Mouse (Mus musculus) CH12.LX (cell line): ENCODE results near the gene Phactr3. TPM values are rescaled to one million over a fixed set of nuclear protein-coding genes. Genes with fewer than 3 reads are reported as not detected.

ENCODE experiments used
- DNase-seq: peaks from one replicate; pipeline ENCODE4 v3.0.0-alpha.2; 2013; ENCODE audit errors: extremely low read depth
- H3K27ac ChIP-seq: 2 replicates; pipeline ENCODE4 v1.5.1; 2012; ENCODE audit warnings: low read depth, mild to moderate bottlenecking, control low read depth, moderate library complexity; ENCODE audit not compliant: insufficient read depth
- H3K27me3 ChIP-seq: replicated peaks from 2 replicates; pipeline ENCODE3; 2012; ENCODE audit warnings: inconsistent platforms
- H3K36me3 ChIP-seq, 2 experiments: replicated peaks in 1 of 2; 2 replicates each; pipeline versions ENCODE3 to v1.6.1; 2012; ENCODE audit warnings: inconsistent platforms in 1 of 2, low read length in 1 of 2, mild to moderate bottlenecking in 1 of 2, mixed read lengths in 1 of 2, moderate library complexity in 1 of 2; ENCODE audit not compliant: control insufficient read depth in 1 of 2, insufficient read depth in 1 of 2
- H3K4me1 ChIP-seq, 2 experiments: 2 replicates each; pipeline ENCODE4 v1.6.1; 2012; ENCODE audit warnings: inconsistent platforms in 1 of 2, moderate library complexity in 1 of 2; ENCODE audit not compliant: insufficient read depth in 2 of 2, control insufficient read depth in 1 of 2
- H3K4me2 ChIP-seq: 2 replicates; pipeline ENCODE4 v1.6.1; 2012; ENCODE audit warnings: low read depth, mild to moderate bottlenecking, control low read depth; ENCODE audit not compliant: poor library complexity, insufficient read depth, severe bottlenecking
- H3K4me3 ChIP-seq, 3 experiments: fragments of 150-350 bp in 1 of 3; sonication (generic) in 1 of 3; replicated peaks in 1 of 3; 2 replicates each; pipeline versions ENCODE3 to v1.5.1; 2011 to 2012; ENCODE audit warnings: low read depth in 2 of 3, low read length in 2 of 3, mild to moderate bottlenecking in 2 of 3, moderate library complexity in 2 of 3, control low read depth in 1 of 3, improper control_type of control experiment in 1 of 3, inconsistent platforms in 1 of 3, mixed read lengths in 1 of 3; ENCODE audit not compliant: poor library complexity in 1 of 3
- H3K79me2 ChIP-seq: replicated peaks from 2 replicates; pipeline ENCODE4 v1.6.1; 2012; ENCODE audit warnings: mild to moderate bottlenecking, moderate library complexity; ENCODE audit not compliant: control insufficient read depth, poor library complexity, insufficient read depth, severe bottlenecking; ENCODE audit errors: extremely low read depth
- H3K9ac ChIP-seq: 2 replicates; pipeline ENCODE4 v1.6.1; 2012; ENCODE audit warnings: low read depth, mild to moderate bottlenecking, control low read depth, moderate library complexity; ENCODE audit not compliant: insufficient read depth
- H3K9me3 ChIP-seq: replicated peaks from 2 replicates; pipeline ENCODE3; 2012; ENCODE audit warnings: low read length, inconsistent platforms, mixed read lengths
- CHD1 ChIP-seq: IDR thresholded peaks from 2 replicates; pipeline ENCODE4 v1.6.1; 2012; ENCODE audit warnings: low read depth, low read length, improper control_type of control experiment, inconsistent platforms
- E2F4 ChIP-seq: IDR thresholded peaks from 2 replicates; pipeline ENCODE4 v1.6.1; 2011; ENCODE audit warnings: low read depth, low read length, improper control_type of control experiment; ENCODE audit not compliant: insufficient replicate concordance
- ELF1 ChIP-seq: IDR thresholded peaks from 2 replicates; pipeline ENCODE4 v1.6.1; 2014; ENCODE audit warnings: low read depth, mild to moderate bottlenecking, inconsistent platforms, low read length, improper control_type of control experiment
- EP300 ChIP-seq: IDR thresholded peaks from 2 replicates; pipeline ENCODE4 v1.6.1; 2011; ENCODE audit warnings: low read length, improper control_type of control experiment
- ETS1 ChIP-seq: conservative IDR thresholded peaks from 2 replicates; pipeline ENCODE4 v1.6.1; 2012; ENCODE audit warnings: low read depth, mild to moderate bottlenecking, inconsistent platforms, low read length, improper control_type of control experiment, moderate library complexity
- GABPA ChIP-seq: IDR thresholded peaks from 2 replicates; pipeline ENCODE4 v1.6.1; 2012; ENCODE audit warnings: low read depth, low read length, improper control_type of control experiment, inconsistent platforms; ENCODE audit not compliant: insufficient replicate concordance
- IRF4 ChIP-seq: IDR thresholded peaks from 2 replicates; pipeline ENCODE4 v1.6.1; 2014; ENCODE audit warnings: low read depth, mild to moderate bottlenecking, inconsistent platforms, low read length, improper control_type of control experiment
- JUND ChIP-seq: conservative IDR thresholded peaks from 2 replicates; pipeline ENCODE4 v1.6.1; 2011; ENCODE audit warnings: low read depth, low read length, improper control_type of control experiment
- KAT2A ChIP-seq: IDR thresholded peaks from 2 replicates; pipeline ENCODE4 v1.6.1; 2012; ENCODE audit warnings: low read length, improper control_type of control experiment, inconsistent platforms; ENCODE audit not compliant: insufficient replicate concordance
- MAX ChIP-seq: IDR thresholded peaks from 2 replicates; pipeline ENCODE4 v1.6.1; 2011; ENCODE audit warnings: low read length, improper control_type of control experiment
- MAZ ChIP-seq: IDR thresholded peaks from 2 replicates; pipeline ENCODE4 v1.6.1; 2012; ENCODE audit warnings: low read depth, mild to moderate bottlenecking, inconsistent platforms, low read length, improper control_type of control experiment, moderate library complexity
- NELFE ChIP-seq: IDR thresholded peaks from 2 replicates; pipeline ENCODE4 v1.6.1; 2011; ENCODE audit warnings: low read depth, low read length, improper control_type of control experiment
- POLR2A ChIP-seq: IDR thresholded peaks from 2 replicates; pipeline ENCODE4 v1.6.1; 2011; ENCODE audit warnings: low read depth, mild to moderate bottlenecking, improper control_type of control experiment, low read length
- SIN3A ChIP-seq: IDR thresholded peaks from 2 replicates; pipeline ENCODE4 v1.6.1; 2012; ENCODE audit warnings: low read length, improper control_type of control experiment, inconsistent platforms
- SMC3 ChIP-seq: IDR thresholded peaks from 2 replicates; pipeline ENCODE4 v1.6.1; 2011; ENCODE audit warnings: low read depth, low read length, improper control_type of control experiment
- TBP ChIP-seq: conservative IDR thresholded peaks from 2 replicates; pipeline ENCODE4 v1.6.1; 2011; ENCODE audit warnings: low read depth, low read length, improper control_type of control experiment
- TCF12 ChIP-seq: IDR thresholded peaks from 2 replicates; pipeline ENCODE4 v1.6.1; 2014; ENCODE audit warnings: low read depth, mild to moderate bottlenecking, inconsistent platforms, low read length, improper control_type of control experiment
- USF2 ChIP-seq: conservative IDR thresholded peaks from 2 replicates; pipeline ENCODE4 v1.6.1; 2011; ENCODE audit warnings: low read depth, low read length, improper control_type of control experiment
- ZNF384 ChIP-seq: IDR thresholded peaks from 2 replicates; pipeline ENCODE4 v1.6.1; 2012; ENCODE audit warnings: low read depth, low read length, improper control_type of control experiment, inconsistent platforms
- dilution Hi-C: fragments of 300-500 bp; cut with MboI; formaldehyde crosslinking; loops from 2 replicates; pipeline ENCODE4 v1.14.3; 2020; ENCODE audit warnings: low sequenced_read_pairs; ENCODE audit not compliant: extremely low pct_unique_long_range_greater_than_20kb, extremely low pct_ligation_motif_present
- in situ Hi-C: fragments of 300-500 bp; cut with MboI; formaldehyde crosslinking; loops from 3 replicates; pipeline ENCODE4 v1.14.3; 2019; ENCODE audit warnings: low sequenced_read_pairs, low pct_ligation_motif_present, low pct_unique_long_range_greater_than_20kb, mixed read lengths
- polyA plus RNA-seq: library from polyadenylated mRNA; unstranded; fragments of >175 nt; gene quantifications from 2 replicates; pipeline ENCODE4 v1.2.1, GENCODE M21; 2012; ENCODE audit warnings: low read depth; ENCODE audit not compliant: insufficient read length
- total RNA-seq, 2 experiments: library from RNA; depleted of rRNA; stranded (reverse); fragments of 300-350 nt in 1 of 2; fragments of >200 nt in 1 of 2; gene quantifications; 2 replicates each; pipeline ENCODE4 v1.2.3; 2012 to 2014

Phactr3 gene
- total and polyA plus RNA-seq, 3 experiments: 0.21 to 0.75 TPM; not detected in 1

DNA sequence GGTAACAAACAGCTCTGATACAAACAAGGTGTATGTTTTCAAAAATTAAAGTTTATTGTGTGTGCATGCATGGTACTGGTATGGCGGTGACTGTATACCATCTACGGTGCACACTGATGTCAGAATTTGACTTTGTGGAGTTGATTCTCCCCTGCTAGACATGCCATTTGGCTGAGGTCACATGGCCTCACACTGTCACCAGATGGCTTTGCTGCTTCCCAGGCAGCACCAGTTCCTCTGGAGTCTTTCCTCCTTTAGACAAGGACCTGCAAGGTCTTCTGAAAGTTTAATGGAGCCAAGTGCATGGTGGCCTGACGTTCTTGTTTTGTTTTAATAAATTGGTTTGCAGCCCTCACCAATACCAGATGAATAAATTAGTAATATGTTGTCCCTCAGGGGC, 118.3 kb downstream of the Phactr3 start:
- Histone ChIP-seq H3K4me1 (no peaks in the 10 kb centered on the region; a peak in 1 of 4 replicates), H3K9me3 (no peaks in the 10 kb centered on the region), H3K4me3 (no peak overlapping the region), H3K79me2 (no peaks in the 10 kb centered on the region), H3K36me3 (no peaks in the 10 kb centered on the region), H3K9ac (no peak overlapping the region), H3K27ac (no peak overlapping the region), H3K27me3 (peaks cover 53% of the 10 kb centered on the region), H3K4me2 (no peak overlapping the region)
- TF ChIP-seq SMC3 (no peak), JUND (no peak), TBP (no peak), ELF1 (no peak), MAZ (no peak), ETS1 (no peak), SIN3A (no peak)
- DNase-seq: no peak
- dilution Hi-C loops: no loop called here
- in situ Hi-C loops: no loop called here

DNA sequence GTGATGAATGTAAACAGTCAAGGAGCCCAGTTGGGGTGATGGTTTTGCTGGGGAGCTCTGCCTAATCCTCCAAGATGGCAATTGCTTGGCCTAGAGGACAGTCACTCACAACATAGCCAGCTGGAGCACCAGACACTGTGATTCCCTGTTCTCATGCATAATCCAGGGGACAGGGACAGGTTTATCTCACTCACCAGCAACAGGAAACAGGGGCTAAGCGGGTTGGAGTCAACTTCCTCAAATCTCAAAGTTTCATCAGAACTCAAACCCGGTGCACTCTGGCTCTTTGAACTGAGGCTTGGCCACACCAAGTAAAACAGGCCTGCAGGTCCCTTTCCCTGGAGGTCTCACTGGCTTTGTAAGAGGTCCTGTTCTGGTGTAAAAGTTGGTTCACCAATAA, 119.7 kb downstream of the Phactr3 start:
- H3K4me2 ChIP-seq: no peak overlapping the region
- no peaks in the 10 kb centered on the region for H3K9me3 ChIP-seq
- no peak for TF ChIP-seq KAT2A
- no peak for TF ChIP-seq ETS1
- no peak for TF ChIP-seq USF2
- TF ChIP-seq SMC3: no peak
- TF ChIP-seq JUND: no peak
- no peak for TF ChIP-seq MAX
- no peak for TF ChIP-seq NELFE
- TF ChIP-seq GABPA: no peak
- TF ChIP-seq E2F4: no peak
- TF ChIP-seq CHD1: no peak
- no peak for TF ChIP-seq EP300
- TF ChIP-seq POLR2A: no peak
- TF ChIP-seq ELF1: no peak
- TF ChIP-seq ZNF384: no peak
- no peak for TF ChIP-seq IRF4
- TF ChIP-seq TCF12: no peak
- H3K4me1 ChIP-seq: no peaks in the 10 kb centered on the region; a peak in 1 of 4 replicates
- in situ Hi-C loops: no loop called here
- H3K36me3 ChIP-seq: no peaks in the 10 kb centered on the region
- no peak overlapping the region for H3K4me3 ChIP-seq
- dilution Hi-C loops: no loop called here
- no peaks in the 10 kb centered on the region for H3K79me2 ChIP-seq
- no peak overlapping the region for H3K27ac ChIP-seq
- peaks cover 68% of the 10 kb centered on the region for H3K27me3 ChIP-seq
- no peak for DNase-seq
- H3K9ac ChIP-seq: no peak overlapping the region
